Mouse (Mus musculus) 416B (cell line): ENCODE results near the gene Lrg1.

ENCODE experiments used
- DNase-seq: peaks from one replicate; pipeline ENCODE4 v3.0.0; 2011; ENCODE audit warnings: low read depth

Lrg1 gene

DNA sequence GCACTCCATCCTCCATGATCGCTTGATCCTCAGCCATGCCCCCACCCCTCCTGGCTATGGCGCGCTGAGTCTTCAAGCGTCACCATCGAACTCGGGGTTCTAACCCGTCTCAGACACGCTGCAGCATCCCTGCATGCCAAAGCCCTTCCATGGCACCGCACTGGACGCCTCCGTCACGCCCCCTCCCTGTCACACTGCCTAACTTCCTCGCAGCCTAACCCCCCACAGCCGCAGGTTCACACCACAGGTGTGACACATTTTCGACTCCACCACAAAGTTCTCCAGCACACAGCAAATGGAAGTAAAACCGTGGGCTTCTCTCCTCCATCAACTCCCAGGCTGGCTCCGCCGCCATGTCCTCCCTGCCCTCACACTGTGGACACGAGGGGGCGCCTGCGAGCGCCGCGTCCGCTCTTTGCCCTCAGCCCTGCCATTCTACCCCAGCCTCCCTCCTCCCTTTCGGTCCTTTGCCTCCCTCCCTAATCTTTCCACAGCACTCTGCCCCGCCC lies 12.7 kb upstream of the Lrg1 start:
- DNase-seq = peak; percentile 79

GRCm38 (mm10) chr17:56133457-56134363 lies 11.9 kb upstream of the Lrg1 start:
- peak; percentile 98 for DNase-seq

- peak; percentile 82 for DNase-seq
Observed at GRCm38 (mm10) chr17:56132661-56133060, 10.9 kb upstream of the Lrg1 start.

- DNase-seq = peak; percentile 80
Observed at GRCm38 (mm10) chr17:56131814-56132213, 10.0 kb upstream of the Lrg1 start.

DNA sequence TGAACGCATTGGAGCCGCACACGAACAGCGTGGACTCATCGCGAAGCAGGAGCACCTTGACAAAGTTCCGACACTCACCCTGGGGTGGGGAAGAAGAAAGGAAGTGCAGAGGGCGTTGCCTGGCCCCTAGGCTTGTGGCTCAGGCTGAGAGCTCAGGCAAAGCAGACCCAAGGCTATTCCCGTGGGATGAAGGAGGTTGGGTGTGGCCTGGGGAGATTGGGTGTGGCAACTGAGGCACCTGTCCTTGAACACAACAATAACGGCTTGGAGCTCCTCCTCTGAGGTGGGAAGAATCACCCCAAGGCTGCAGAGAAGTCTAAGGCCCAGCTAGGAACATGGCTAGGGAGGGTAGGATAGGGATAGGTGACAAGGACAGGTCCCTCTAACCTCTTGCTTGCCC lies 9.3 kb upstream of the Lrg1 start:
- no peak for DNase-seq

GRCm38 (mm10) chr17:56128246-56128645 lies 6.4 kb upstream of the Lrg1 start:
- DNase-seq = no peak

- DNase-seq = no peak
Observed at GRCm38 (mm10) chr17:56126175-56126574, 4.4 kb upstream of the Lrg1 start.

DNA sequence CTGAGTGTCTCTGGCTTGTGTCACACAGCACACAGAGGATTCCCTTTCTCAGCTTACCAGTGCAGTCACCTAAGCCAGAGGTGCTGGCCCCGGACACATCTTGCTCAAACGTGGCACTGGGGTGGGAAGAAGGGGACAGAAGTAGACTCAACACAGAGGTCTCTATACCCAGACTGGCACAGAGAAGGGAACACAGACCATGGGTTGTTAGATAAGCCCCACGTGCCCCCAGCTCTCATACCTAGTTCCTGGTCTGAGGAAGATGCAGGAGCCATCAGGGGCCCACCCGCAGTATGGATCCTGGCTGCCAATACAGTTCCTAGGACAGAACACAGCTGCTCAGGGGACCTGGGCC lies 3.5 kb upstream of the Lrg1 start:
- no peak for DNase-seq

GRCm38 (mm10) chr17:56124377-56125275 lies 2.8 kb upstream of the Lrg1 start:
- peak; percentile 61 for DNase-seq

GRCm38 (mm10) chr17:56123681-56124340 lies 2.0 kb upstream of the Lrg1 start:
- no peak for DNase-seq

DNA sequence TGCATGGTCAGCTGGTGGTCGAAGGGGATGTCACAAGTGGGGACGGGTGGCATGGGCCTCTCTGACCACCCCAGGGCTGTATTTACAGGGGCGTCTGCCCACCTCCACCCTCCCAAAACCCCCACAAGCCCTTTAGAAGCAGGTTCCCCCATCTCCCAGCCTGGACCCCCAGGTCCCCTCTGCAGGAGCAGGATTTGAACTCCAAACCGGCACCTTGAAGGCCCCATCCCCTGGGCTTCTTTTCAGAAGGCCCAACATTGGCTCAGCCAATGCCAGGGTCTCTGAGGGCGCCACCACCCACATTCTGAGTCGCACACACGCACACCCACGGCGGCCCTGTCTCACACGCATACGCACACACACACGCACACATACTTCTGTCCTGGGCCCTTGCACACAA lies 1.4 kb upstream of the Lrg1 start:
- DNase-seq = no peak

DNA sequence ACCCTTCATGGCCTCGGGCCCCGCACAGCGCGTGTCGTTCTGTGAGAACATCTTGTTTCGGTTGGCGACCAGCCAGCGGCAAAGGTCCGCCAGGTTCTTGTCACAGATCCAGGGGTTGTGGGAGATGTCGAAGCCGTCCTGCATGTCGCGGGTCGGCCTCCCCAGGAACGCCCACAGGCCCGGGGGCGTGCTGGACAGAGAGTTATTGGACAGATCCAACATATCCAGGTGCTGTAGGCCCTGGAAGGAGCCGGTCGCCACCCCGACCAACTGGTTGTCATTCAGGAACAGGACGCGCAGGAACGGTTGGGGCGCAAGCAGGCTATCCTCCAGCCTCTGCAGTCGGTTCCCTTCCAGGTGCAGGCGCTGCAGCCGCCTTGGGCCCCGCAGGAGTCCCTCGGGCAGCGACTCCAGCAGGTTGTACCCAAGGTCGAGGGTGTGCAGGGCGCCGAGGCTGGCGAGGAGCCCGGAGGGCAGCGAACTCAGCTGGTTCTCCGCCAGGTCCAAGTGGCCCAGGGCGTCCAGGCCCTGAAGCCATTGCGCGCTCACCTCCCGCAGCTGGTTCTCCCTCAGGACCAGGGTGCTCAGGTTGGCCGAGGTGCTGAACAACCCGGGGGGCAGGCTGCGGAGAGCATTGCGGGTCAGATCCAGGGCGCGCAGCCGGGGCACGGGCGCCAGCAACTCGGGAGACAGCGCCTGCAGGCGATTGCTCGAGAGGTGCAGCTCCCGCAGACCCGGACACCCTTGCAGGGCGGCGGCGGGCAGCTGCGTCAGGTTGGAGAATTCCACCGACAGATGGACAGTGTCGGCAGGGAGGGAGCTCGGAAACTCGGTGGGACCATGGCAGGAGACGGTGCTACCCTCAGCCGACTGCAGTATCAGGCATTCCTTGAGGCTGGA lies 1.6 kb downstream of the Lrg1 start:
- no peak for DNase-seq

GRCm38 (mm10) chr17:56119431-56119830 lies 2.4 kb downstream of the Lrg1 start:
- DNase-seq = no peak

DNA sequence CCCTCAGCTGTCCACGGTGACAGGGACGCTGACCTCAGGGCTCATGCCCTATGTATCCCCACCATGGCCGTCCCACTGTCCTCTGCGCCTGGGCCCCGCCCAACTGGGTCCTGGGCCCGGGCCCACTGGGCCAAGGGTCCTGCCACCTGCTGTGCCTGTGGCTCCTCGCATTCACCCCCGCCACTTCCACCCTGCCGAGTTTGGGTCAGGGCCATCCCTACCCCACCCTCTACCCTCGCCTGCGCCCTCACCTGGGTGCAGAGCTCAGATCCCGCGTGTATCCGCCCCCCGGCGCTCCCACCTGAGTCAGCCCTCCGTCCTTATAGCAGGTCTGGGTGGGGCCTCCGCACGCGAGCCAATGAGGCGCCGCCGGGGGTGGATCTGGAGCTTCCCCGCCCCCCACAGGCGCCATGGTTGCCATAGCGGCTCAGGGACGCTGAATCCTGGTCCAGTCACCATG lies 4.5 kb downstream of the Lrg1 start, which contains the start of gene Plin5:
Gene Plin5 (minus strand): TSS at position 346 of the 460 bp plus-strand sequence.
- no peak for DNase-seq

GRCm38 (mm10) chr17:56116193-56116592 lies 5.6 kb downstream of the Lrg1 start:
- no peak for DNase-seq

DNA sequence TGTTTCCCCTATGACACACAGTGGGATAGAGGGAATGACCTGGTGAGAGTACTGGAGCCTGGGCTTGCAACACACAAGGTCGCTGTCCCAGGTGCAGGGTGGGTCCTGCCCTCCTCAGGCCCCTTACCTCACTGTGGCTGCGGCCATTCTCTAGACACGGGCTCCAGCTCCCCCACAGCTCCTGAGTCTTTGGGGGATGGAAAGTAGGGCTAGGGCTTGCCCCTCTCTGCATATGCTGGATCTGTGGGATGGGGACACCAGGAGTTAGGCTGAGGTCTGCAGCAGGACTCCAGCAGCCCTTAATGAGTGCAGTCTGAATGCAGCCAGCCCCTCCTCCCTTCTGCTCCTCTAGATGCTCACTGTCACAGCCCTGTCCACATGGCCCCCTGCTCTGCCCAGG lies 9.1 kb downstream of the Lrg1 start:
- DNase-seq = no peak

GRCm38 (mm10) chr17:56111864-56112263 lies 9.9 kb downstream of the Lrg1 start:
- peak; percentile 84 for DNase-seq

DNA sequence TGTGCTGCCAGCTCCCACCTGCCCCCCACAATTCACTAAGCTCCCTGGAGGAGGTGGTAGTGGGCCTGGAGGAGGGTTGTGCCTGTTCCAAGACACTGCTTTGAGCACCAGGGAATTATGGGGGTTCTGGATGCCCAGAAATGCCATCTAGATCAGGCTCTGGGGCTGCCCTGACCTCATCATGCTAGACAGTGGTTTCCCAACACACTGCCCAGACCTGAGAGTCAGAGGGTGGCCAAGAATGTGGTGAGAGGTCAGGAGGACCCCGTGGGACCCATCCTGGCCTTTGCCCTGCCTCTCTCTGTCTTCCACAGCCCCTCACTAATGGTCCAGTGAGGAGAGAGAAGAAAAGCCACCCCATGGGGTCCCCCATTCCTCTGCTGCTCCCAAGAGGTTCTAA lies 10.8 kb downstream of the Lrg1 start:
- no peak for DNase-seq

GRCm38 (mm10) chr17:56110571-56110970 lies 11.2 kb downstream of the Lrg1 start:
- DNase-seq = no peak

- DNase-seq = no peak
Observed at GRCm38 (mm10) chr17:56109219-56110051, 12.4 kb downstream of the Lrg1 start, which contains the start of gene Plin4. Gene Plin4 (minus strand): TSS chr17:56109803.
